In the genomic region with DNA sequence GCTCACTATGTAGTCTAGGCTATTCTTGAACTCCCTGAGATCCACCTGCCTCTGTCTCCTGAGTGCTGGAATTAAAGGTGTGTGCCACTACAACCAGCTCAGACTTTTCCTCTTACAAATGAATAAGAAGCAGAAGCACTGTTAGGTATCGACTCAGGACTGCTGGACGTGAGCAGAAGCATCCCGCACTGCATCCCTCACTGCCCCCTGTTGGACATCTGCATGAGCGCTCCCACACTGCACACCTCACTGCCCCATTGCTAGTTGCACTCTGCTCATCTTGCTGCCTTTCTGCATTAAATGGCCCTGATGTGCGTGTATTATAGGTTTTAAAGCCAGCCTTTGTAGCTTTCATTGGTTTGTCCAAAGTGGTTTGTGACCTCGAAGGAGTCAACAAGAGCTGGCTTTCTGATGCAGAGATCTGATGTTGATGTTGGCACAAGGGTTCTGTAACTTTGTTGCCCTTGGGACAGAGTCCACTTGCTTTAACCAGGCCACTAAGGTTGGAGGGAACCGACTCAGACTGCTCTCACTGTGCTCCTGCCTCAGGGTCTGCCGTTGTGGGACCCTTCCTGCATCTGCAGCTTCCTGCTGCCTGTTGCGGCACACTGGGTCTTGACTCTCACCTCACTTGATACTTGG, we compare ENCODE assay signal across 9 mouse cellular contexts. TPM values are rescaled to one million over a fixed set of nuclear protein-coding genes. Genes with fewer than 3 reads are reported as not detected.
DNase-seq lines count a peak whose midpoint lies in the region; ATAC-seq and TF ChIP-seq lines count a peak whose summit lies in the region.
"Had no signal": no experiment of that assay in that cellular context is flagged by ENCODE, and none has a peak within 500 bp of the region (broad histone marks: within the 10 kb centered on the region; RNA-seq: fewer than 3 reads in every experiment).

No protein-coding gene starts in this region.

- DNase-seq in layer of hippocampus, adult 2 months (ENCODE audit: low spot score in 2 of 2): no peak
- no peak for DNase-seq in layer of hippocampus, adult 9-10 months (ENCODE audit: low spot score)
- DNase-seq in B cell, adult 2 months: peak; percentile 40 to 44
- no peak for DNase-seq in ES-E14 (ENCODE audit: low read depth, low spot score)
- peak; percentile 40 for DNase-seq in kidney, postnatal 0 days (ENCODE audit: low spot score)
- no peak for DNase-seq in frontal cortex, adult 2 months (ENCODE audit: extremely low spot score in 1 of 2, low spot score in 1 of 2)
- DNase-seq in frontal cortex, postnatal 25 days (ENCODE audit: low spot score in 2 of 2): no peak
- no peak for DNase-seq in midbrain, embryonic 11.5 days (ENCODE audit: low spot score, missing footprints)

- 66% methylated on average over 9 of the region's 9 CpGs for WGBS in kidney, postnatal 0 days
- 66% methylated on average over 9 of the region's 9 CpGs for WGBS in midbrain, embryonic 11.5 days

- H3K27ac ChIP-seq in layer of hippocampus, adult 2 months: no peak overlapping the region
- H3K27ac ChIP-seq in ES-E14 (ENCODE audit: insufficient read depth, low read depth, low read length, poor library complexity, severe bottlenecking): no peak overlapping the region
- H3K27ac ChIP-seq in kidney, postnatal 0 days: no peak overlapping the region
- H3K27ac ChIP-seq in midbrain, embryonic 11.5 days (ENCODE audit: low read depth, low read length): no peak overlapping the region
- H3K27ac ChIP-seq: limb, embryonic 12.5 days had no signal

- no peaks in the 10 kb centered on the region for H3K9me3 ChIP-seq in ES-E14 (ENCODE audit: control insufficient read depth, insufficient read depth, low read depth, low read length)
- no peaks in the 10 kb centered on the region for H3K9me3 ChIP-seq in kidney, postnatal 0 days (replicated peaks; ENCODE audit: low read length)
- no peaks in the 10 kb centered on the region for H3K9me3 ChIP-seq in midbrain, embryonic 11.5 days (ENCODE audit: control insufficient read depth, low read length)
- H3K9me3 ChIP-seq: limb, embryonic 12.5 days had no signal

- peak; percentile 64 for TF ChIP-seq CTCF in layer of hippocampus, adult 2 months (conservative IDR thresholded peaks at IDR 0.05)
- peak; percentile 69 for TF ChIP-seq CTCF in kidney, postnatal 0 days (IDR thresholded peaks at IDR 0.05; ENCODE audit: low read depth)

- no peak overlapping the region for H3K4me2 ChIP-seq in kidney, postnatal 0 days (ENCODE audit: low read length)
- no peak overlapping the region for H3K4me2 ChIP-seq in midbrain, embryonic 11.5 days
- H3K4me2 ChIP-seq: limb, embryonic 12.5 days had no signal

- peak overlapping the region; percentile 3; the same call in 1 of the 2 replicates for H3K9ac ChIP-seq in ES-E14 (ENCODE audit: insufficient read depth, low read depth, low read length, poor library complexity, severe bottlenecking)
- H3K9ac ChIP-seq in kidney, postnatal 0 days (ENCODE audit: low read depth, low read length): no peak overlapping the region
- H3K9ac ChIP-seq in midbrain, embryonic 11.5 days (ENCODE audit: low read length): no peak overlapping the region
- H3K9ac ChIP-seq: limb, embryonic 12.5 days had no signal

- peaks cover 2% of the 10 kb centered on the region in 2 experiments; a peak in 2 of 4 replicates for H3K4me1 ChIP-seq in ES-E14 (ENCODE audit: control insufficient read depth in 2 of 2, insufficient read depth in 2 of 2, low read length in 2 of 2, poor library complexity in 1 of 2)
- peaks cover 8% of the 10 kb centered on the region for H3K4me1 ChIP-seq in kidney, postnatal 0 days (replicated peaks; ENCODE audit: insufficient read depth, low read length)
- peaks cover 7% of the 10 kb centered on the region for H3K4me1 ChIP-seq in midbrain, embryonic 11.5 days (ENCODE audit: control insufficient read depth, insufficient read depth, low read length)

- in situ Hi-C loops in ES-E14 (cut with MboI; ENCODE audit: low sequenced_read_pairs in 2 of 2, unreplicated experiment in 2 of 2): no loop called here

- ATAC-seq in kidney, postnatal 0 days (replicated peaks; ENCODE audit: low FRiP score, low read depth): no peak
- no peak for ATAC-seq in midbrain, embryonic 11.5 days (ENCODE audit: low FRiP score)

- H3K36me3 ChIP-seq in ES-E14 (ENCODE audit: control insufficient read depth, insufficient read depth, low read length, poor library complexity, severe bottlenecking): peaks cover 35% of the 10 kb centered on the region
- H3K36me3 ChIP-seq in kidney, postnatal 0 days (ENCODE audit: insufficient read depth, low read length): peaks cover 35% of the 10 kb centered on the region
- H3K36me3 ChIP-seq in midbrain, embryonic 11.5 days (ENCODE audit: control insufficient read depth, insufficient read depth, low read length): peaks cover 3% of the 10 kb centered on the region; the same call in 1 of the 2 replicates

- no peak overlapping the region; the same call in 1 of the 2 replicates for H3K4me3 ChIP-seq in layer of hippocampus, adult 2 months
- H3K4me3 ChIP-seq in ES-E14 (ENCODE audit: insufficient read depth in 1 of 2, low read depth in 1 of 2, low read length in 2 of 2, poor library complexity in 1 of 2, severe bottlenecking in 1 of 2): no peak overlapping the region
- H3K4me3 ChIP-seq in kidney, postnatal 0 days (replicated peaks; ENCODE audit: low read depth, low read length): no peak overlapping the region
- H3K4me3 ChIP-seq in midbrain, embryonic 11.5 days (ENCODE audit: low read depth, low read length): no peak overlapping the region
- H3K4me3 ChIP-seq: limb, embryonic 12.5 days had no signal

- H3K27me3 ChIP-seq in kidney, postnatal 0 days (ENCODE audit: insufficient read depth, low read length): no peaks in the 10 kb centered on the region
- no peaks in the 10 kb centered on the region for H3K27me3 ChIP-seq in midbrain, embryonic 11.5 days (ENCODE audit: control insufficient read depth, insufficient read depth, low read length)
- H3K27me3 ChIP-seq: limb, embryonic 12.5 days had no signal

TF ChIP-seq in ES-E14, 5 proteins besides CTCF, POLR2A, EP300 and RAD21:
- TF ChIP-seq ZC3H11A (IDR thresholded peaks at IDR 0.05; ENCODE audit: borderline replicate concordance, low read depth, low read length): no peak
- TF ChIP-seq CHD2 (IDR thresholded peaks at IDR 0.05; ENCODE audit: low read depth, low read length): no peak
- no peak for TF ChIP-seq ZNF384 (IDR thresholded peaks at IDR 0.05; ENCODE audit: low read depth, low read length)
- no peak for TF ChIP-seq MAFK (IDR thresholded peaks at IDR 0.05; ENCODE audit: insufficient read depth, low read depth, low read length)
- TF ChIP-seq HCFC1 (IDR thresholded peaks at IDR 0.05; ENCODE audit: borderline replicate concordance, insufficient read depth, low read length): no peak

RNA-seq across cellular contexts. Expression of a gene that starts 2.2 kb away (rescaled TPM):
- total RNA-seq in layer of hippocampus, adult 2 months (2021): 10 to 100 TPM; 50.6 to 53.3 TPM
- total RNA-seq in ES-E14 (2012; rRNA removed): 116 and 119 TPM in 2 replicates
- polyA plus RNA-seq in kidney, postnatal 0 days (2015; fragmentation: Nextera tagmentation; extraction: Ambion mirVana): 77.1 and 79.5 TPM in 2 replicates
- 50.2 and 58.3 TPM in 2 replicates for polyA plus RNA-seq in frontal cortex, adult 2 months (2012; rRNA removed)
- 57.9 and 67.4 TPM in 2 replicates for polyA plus RNA-seq in midbrain, embryonic 11.5 days (2014; fragmentation: Nextera tagmentation; extraction: Ambion mirVana)

RNA-seq across cellular contexts. Expression of a gene that starts 6.8 kb away (rescaled TPM):
- total RNA-seq in layer of hippocampus, adult 2 months (2021): under 1 TPM in 1 of 2 experiments, not detected in 1; 0.54 TPM
- total RNA-seq in ES-E14 (2012; rRNA removed): 0.22 and 0.32 TPM in 2 replicates
- polyA plus RNA-seq in kidney, postnatal 0 days (2015; fragmentation: Nextera tagmentation; extraction: Ambion mirVana): 23.3 and 24.5 TPM in 2 replicates
- 0.27 and 0.52 TPM in 2 replicates for polyA plus RNA-seq in frontal cortex, adult 2 months (2012; rRNA removed)
- polyA plus RNA-seq in midbrain, embryonic 11.5 days (2014; fragmentation: Nextera tagmentation; extraction: Ambion mirVana): 0.33 TPM in 1 of 2 replicates, not detected in the other

RNA-seq across cellular contexts. Expression of a gene that starts 32.2 kb away (rescaled TPM):
- 10 to 100 TPM; 39.8 to 54.8 TPM for total RNA-seq in layer of hippocampus, adult 2 months (2021)
- 8.5 and 12.1 TPM in 2 replicates for total RNA-seq in ES-E14 (2012; rRNA removed)
- 8.6 and 9.5 TPM in 2 replicates for polyA plus RNA-seq in kidney, postnatal 0 days (2015; fragmentation: Nextera tagmentation; extraction: Ambion mirVana)
- 80.9 and 169 TPM in 2 replicates for polyA plus RNA-seq in frontal cortex, adult 2 months (2012; rRNA removed)
- polyA plus RNA-seq in midbrain, embryonic 11.5 days (2014; fragmentation: Nextera tagmentation; extraction: Ambion mirVana): 1.3 TPM in 2 replicates

Comparison
In these comparisons a context has a peak if more than half of its experiments do, and no peak if none do; other contexts are left out.
1. DNase-seq: peak in B cell, adult 2 months (2 of 2) and kidney, postnatal 0 days (single experiment); none in layer of hippocampus, adult 2 months (0 of 2), layer of hippocampus, adult 9-10 months (single experiment), ES-E14 (single experiment), frontal cortex, adult 2 months (0 of 2), frontal cortex, postnatal 25 days (0 of 2) and midbrain, embryonic 11.5 days (single experiment).
2. RNA of a gene that starts 6.8 kb away (polyA plus RNA-seq): 23.3 to 24.5 TPM in kidney, postnatal 0 days; 0.27 to 0.52 TPM in frontal cortex, adult 2 months and 0.33 TPM in midbrain, embryonic 11.5 days; every median in the first group is over 10 times any median in the second.